Mouse (Mus musculus) thymus, adult 2 months (tissue): ENCODE results near the gene Gxylt2.

Experiments
- CTCF ChIP-seq: fragments of 200-500 bp; IDR thresholded peaks from 2 replicates; pipeline ENCODE4 v1.5.1; 2012; ENCODE audit warnings: mild to moderate bottlenecking, control low read depth, low read length, moderate library complexity, borderline replicate concordance; ENCODE audit not compliant: control insufficient read depth, poor library complexity, insufficient read depth; ENCODE audit errors: extremely low read depth
- POLR2A ChIP-seq: fragments of 200-500 bp; IDR thresholded peaks from 2 replicates; pipeline ENCODE4 v1.6.1; 2012; ENCODE audit warnings: mild to moderate bottlenecking, low read length, control low read depth, moderate library complexity; ENCODE audit not compliant: control insufficient read depth, poor library complexity, insufficient read depth; ENCODE audit errors: extremely low read depth

DNA sequence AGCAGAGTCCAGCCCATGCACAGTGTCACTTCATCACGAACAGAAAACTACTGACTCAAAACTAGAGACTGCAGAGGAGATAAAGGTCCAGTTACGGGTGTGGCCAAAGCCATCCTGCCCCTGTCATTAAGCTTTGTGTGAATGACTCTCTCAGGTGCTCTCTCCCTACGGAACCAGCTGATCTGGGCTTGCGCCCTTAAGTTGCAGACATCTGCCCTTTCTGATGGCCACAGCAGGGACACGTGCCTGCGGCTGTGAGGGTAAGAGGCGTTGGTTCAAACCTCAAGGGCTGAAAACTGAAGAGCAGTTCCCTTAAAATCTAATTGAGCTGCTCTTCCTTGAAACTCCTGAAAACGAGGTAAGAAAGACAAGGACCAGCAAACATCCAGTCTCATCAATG is 12.3 kb downstream of the Gxylt2 start:
- TF ChIP-seq CTCF (no peak), POLR2A (no peak)
